Mouse (Mus musculus) midbrain, embryonic 16.5 days (tissue): ENCODE measurements around the gene Exoc4. TPM values are rescaled to one million over a fixed set of nuclear protein-coding genes. Genes with fewer than 3 reads are reported as not detected.

Experiments
- ATAC-seq: fragments of 200-750 bp; cut with Nextera tagmentation; 2 replicates; pipeline ENCODE4 v1.8.0; 2017; ENCODE audit warnings: moderate TSS enrichment
- H3K27ac ChIP-seq: fragments of 300-500 bp; sonication (generic); 2 replicates; pipeline ENCODE4 v1.5.1; 2014; ENCODE audit warnings: mild to moderate bottlenecking, low read length, mixed read lengths
- H3K27me3 ChIP-seq: fragments of 300-500 bp; sonication (generic); 2 replicates; pipeline ENCODE4 v1.6.1; 2014; ENCODE audit warnings: low read depth, low read length, mixed read lengths; ENCODE audit not compliant: control insufficient read depth, insufficient read depth
- H3K36me3 ChIP-seq: fragments of 300-500 bp; sonication (generic); 2 replicates; pipeline ENCODE4 v1.6.1; 2014; ENCODE audit warnings: mild to moderate bottlenecking, low read length, moderate library complexity, mixed read lengths; ENCODE audit not compliant: control insufficient read depth, insufficient read depth
- H3K4me1 ChIP-seq: fragments of 300-500 bp; sonication (generic); 2 replicates; pipeline ENCODE4 v1.6.1; 2014; ENCODE audit warnings: mild to moderate bottlenecking, low read length, mixed read lengths; ENCODE audit not compliant: control insufficient read depth, insufficient read depth
- H3K4me2 ChIP-seq: fragments of 300-500 bp; sonication (generic); 2 replicates; pipeline ENCODE4 v1.6.1; 2014; ENCODE audit warnings: mild to moderate bottlenecking, low read length, mixed read lengths
- H3K4me3 ChIP-seq: fragments of 300-500 bp; sonication (generic); 2 replicates; pipeline ENCODE4 v1.5.1; 2014; ENCODE audit warnings: low read depth, mild to moderate bottlenecking, low read length, moderate library complexity, mixed read lengths
- H3K9ac ChIP-seq: fragments of 300-500 bp; sonication (generic); 2 replicates; pipeline ENCODE4 v1.6.1; 2014; ENCODE audit warnings: low read depth, low read length, mixed read lengths
- H3K9me3 ChIP-seq: fragments of 300-500 bp; sonication (generic); replicated peaks from 2 replicates; pipeline ENCODE4 v1.6.1; 2014; ENCODE audit warnings: mild to moderate bottlenecking, low read length, mixed read lengths; ENCODE audit not compliant: control insufficient read depth, poor library complexity, severe bottlenecking
- WGBS: fragments of 180-500 bp; shearing (Covaris S2); extraction: QIAGEN DNeasy Blood & Tissue Kit; methylation state at CpG from one replicate; pipeline ENCODE4 v1.1.7; 2014; 5-methylcytosine and 5-hydroxymethylcytosine counted together
- polyA plus RNA-seq: library from polyadenylated mRNA; unstranded; fragments of >200 nt; fragmentation: Nextera tagmentation; extraction: Ambion mirVana; gene quantifications from 2 replicates; pipeline ENCODE4 v1.2.1, GENCODE M21; 2015

The Exoc4 gene
- polyA plus RNA-seq, 1 experiment from 2014 or later = 48.7 TPM

GRCm38 (mm10) chr6:33515391-33515790 is 266.5 kb downstream of the Exoc4 start:
- H3K4me3 ChIP-seq = no peak overlapping the region
- no peak overlapping the region for H3K27ac ChIP-seq
- no peak overlapping the region for H3K4me2 ChIP-seq
- no peaks in the 10 kb centered on the region for H3K36me3 ChIP-seq
- WGBS = 58% methylated on average over 4 of the region's 4 CpGs
- H3K4me1 ChIP-seq = peaks cover 2% of the 10 kb centered on the region; the same call in 1 of the 2 replicates
- H3K27me3 ChIP-seq = no peaks in the 10 kb centered on the region
- H3K9ac ChIP-seq = no peak overlapping the region; the same call in 1 of the 2 replicates
- no peaks in the 10 kb centered on the region for H3K9me3 ChIP-seq
- ATAC-seq = no peak

GRCm38 (mm10) chr6:33516798-33517197 is 267.9 kb downstream of the Exoc4 start:
- Histone ChIP-seq H3K4me3 (no peak overlapping the region), H3K4me2 (no peak overlapping the region), H3K27me3 (no peaks in the 10 kb centered on the region), H3K9me3 (no peaks in the 10 kb centered on the region), H3K4me1 (peaks cover 2% of the 10 kb centered on the region; the same call in 1 of the 2 replicates), H3K27ac (no peak overlapping the region), H3K36me3 (no peaks in the 10 kb centered on the region), H3K9ac (no peak overlapping the region)
- WGBS = 80% methylated on average over 6 of the region's 6 CpGs
- ATAC-seq = no peak

GRCm38 (mm10) chr6:33517890-33518410 is 269.1 kb downstream of the Exoc4 start:
- Histone ChIP-seq H3K27me3 (no peaks in the 10 kb centered on the region), H3K4me1 (peaks cover 2% of the 10 kb centered on the region; the same call in 1 of the 2 replicates), H3K9me3 (no peaks in the 10 kb centered on the region), H3K36me3 (no peaks in the 10 kb centered on the region), H3K4me2 (no peak overlapping the region), H3K9ac (no peak overlapping the region), H3K27ac (no peak overlapping the region), H3K4me3 (no peak overlapping the region)
- no peak for ATAC-seq
- WGBS = 33% methylated on average over 5 of the region's 5 CpGs

DNA sequence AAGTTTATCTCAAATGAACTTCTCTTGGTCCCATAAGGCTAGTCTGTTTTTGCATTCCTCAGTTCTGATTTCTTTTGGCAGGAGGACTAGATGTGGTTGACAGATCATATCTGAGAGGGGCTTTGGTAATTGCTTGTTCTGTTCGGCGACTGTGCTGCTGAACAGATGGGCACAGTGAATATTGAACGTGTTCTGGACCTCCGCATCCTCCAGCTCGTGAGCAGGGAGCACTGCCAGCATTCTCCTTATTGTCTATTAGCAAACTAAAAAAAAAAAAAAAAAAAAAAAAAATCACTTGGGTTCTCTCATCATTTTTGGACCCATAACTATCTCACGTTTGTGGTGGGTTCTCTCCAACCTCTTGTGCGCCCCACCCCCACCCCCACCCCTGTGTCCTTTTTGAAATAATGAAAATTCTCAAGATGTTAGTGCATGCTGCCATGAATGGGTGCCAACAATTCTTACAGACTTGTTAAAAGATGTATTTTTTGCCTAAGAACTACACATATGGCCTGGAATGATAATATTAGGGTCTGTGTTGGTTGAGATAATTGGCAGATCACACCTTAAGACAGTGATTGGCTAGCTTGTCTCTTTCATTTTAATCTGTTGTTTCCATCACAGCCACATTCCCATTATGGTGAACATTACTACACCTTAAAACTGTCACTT is 276.9 kb downstream of the Exoc4 start:
- Histone ChIP-seq H3K4me3 (no peak overlapping the region), H3K27me3 (no peaks in the 10 kb centered on the region), H3K36me3 (no peaks in the 10 kb centered on the region), H3K4me2 (no peak overlapping the region), H3K27ac (no peak overlapping the region), H3K4me1 (no peaks in the 10 kb centered on the region), H3K9me3 (no peaks in the 10 kb centered on the region), H3K9ac (no peak overlapping the region)
- no peak for ATAC-seq
- WGBS = 78% methylated on average over 7 of the region's 7 CpGs

DNA sequence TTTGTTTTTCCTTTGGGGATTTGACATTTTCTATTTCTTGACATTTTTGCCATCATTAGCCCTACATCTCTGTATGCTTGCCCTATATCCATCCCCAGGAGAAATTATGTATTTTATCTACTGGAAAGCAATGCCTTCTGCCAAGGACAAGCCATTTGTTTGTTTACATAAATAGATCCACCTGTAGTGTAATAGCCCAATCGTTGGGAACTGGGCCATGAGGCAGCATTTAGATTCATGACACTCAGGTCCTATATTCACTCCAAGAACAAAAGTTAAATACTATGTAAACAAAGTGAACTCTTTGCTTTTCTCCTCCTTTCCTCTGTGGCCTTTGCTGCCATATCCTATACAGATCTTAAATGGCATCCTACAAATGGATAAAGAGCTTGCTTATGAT is 291.5 kb downstream of the Exoc4 start:
- H3K36me3 ChIP-seq = no peaks in the 10 kb centered on the region
- WGBS = 63% methylated on average over 1 of the region's 1 CpGs
- no peak overlapping the region for H3K4me3 ChIP-seq
- no peak overlapping the region for H3K9ac ChIP-seq
- no peak overlapping the region for H3K4me2 ChIP-seq
- no peak overlapping the region for H3K27ac ChIP-seq
- no peaks in the 10 kb centered on the region for H3K27me3 ChIP-seq
- no peaks in the 10 kb centered on the region for H3K4me1 ChIP-seq
- no peaks in the 10 kb centered on the region for H3K9me3 ChIP-seq
- no peak for ATAC-seq

- Histone ChIP-seq H3K27me3 (no peaks in the 10 kb centered on the region), H3K4me3 (no peak overlapping the region), H3K4me2 (no peak overlapping the region), H3K9me3 (no peaks in the 10 kb centered on the region), H3K27ac (no peak overlapping the region), H3K9ac (no peak overlapping the region), H3K4me1 (no peaks in the 10 kb centered on the region), H3K36me3 (no peaks in the 10 kb centered on the region)
- 85% methylated on average over 6 of the region's 6 CpGs for WGBS
- ATAC-seq = no peak
These were observed 293.8 kb downstream of the Exoc4 start for GRCm38 (mm10) chr6:33542712-33543111.

DNA sequence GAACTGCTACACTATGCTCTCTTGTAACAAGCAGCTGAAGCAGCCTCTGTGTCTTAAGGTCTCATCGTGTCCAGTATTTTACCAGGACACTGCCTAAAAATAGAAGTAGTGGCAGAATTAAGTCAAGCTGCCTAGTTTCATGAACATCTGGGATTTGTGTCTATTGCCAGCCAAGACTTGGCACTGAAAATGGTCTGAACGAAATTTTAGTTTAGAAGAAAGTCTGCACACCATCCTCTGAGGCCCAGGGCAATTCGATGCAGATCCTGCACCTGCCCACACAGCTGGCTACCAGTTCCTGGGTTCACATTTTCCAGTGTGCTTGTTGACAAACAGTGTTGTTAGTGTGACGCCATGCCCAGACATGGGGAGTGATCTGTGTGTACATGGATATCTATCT is 303.0 kb downstream of the Exoc4 start:
- 77% methylated on average over 4 of the region's 4 CpGs for WGBS

GRCm38 (mm10) chr6:33560925-33561324 is 312.0 kb downstream of the Exoc4 start:
- no peaks in the 10 kb centered on the region for H3K27me3 ChIP-seq
- H3K27ac ChIP-seq = no peak overlapping the region
- H3K4me1 ChIP-seq = no peaks in the 10 kb centered on the region
- no peak for ATAC-seq
- WGBS = 76% methylated on average over 1 of the region's 1 CpGs
- no peaks in the 10 kb centered on the region for H3K36me3 ChIP-seq
- H3K4me3 ChIP-seq = no peak overlapping the region
- no peak overlapping the region for H3K9ac ChIP-seq
- no peak overlapping the region for H3K4me2 ChIP-seq
- H3K9me3 ChIP-seq = no peaks in the 10 kb centered on the region

More for the DNA sequence above, 303.0 kb downstream of the Exoc4 start:
- no peaks in the 10 kb centered on the region for H3K27me3 ChIP-seq
- ATAC-seq = no peak
- no peak overlapping the region for H3K27ac ChIP-seq
- H3K4me3 ChIP-seq = no peak overlapping the region
- H3K9me3 ChIP-seq = no peaks in the 10 kb centered on the region
- H3K9ac ChIP-seq = no peak overlapping the region
- no peaks in the 10 kb centered on the region for H3K36me3 ChIP-seq
- no peak overlapping the region for H3K4me2 ChIP-seq
- 0 out of 2 replicates have a peak, but pooled peaks cover 2% of the 10 kb centered on the region for H3K4me1 ChIP-seq

- WGBS = 95% methylated on average over 2 of the region's 2 CpGs
These were observed 313.0 kb downstream of the Exoc4 start for GRCm38 (mm10) chr6:33561911-33562310.

More at GRCm38 (mm10) chr6:33561911-33562310, 313.0 kb downstream of the Exoc4 start:
- H3K4me1 ChIP-seq = no peaks in the 10 kb centered on the region
- no peak overlapping the region for H3K4me3 ChIP-seq
- no peaks in the 10 kb centered on the region for H3K27me3 ChIP-seq
- H3K4me2 ChIP-seq = no peak overlapping the region
- ATAC-seq = no peak
- H3K36me3 ChIP-seq = no peaks in the 10 kb centered on the region
- no peaks in the 10 kb centered on the region for H3K9me3 ChIP-seq
- H3K9ac ChIP-seq = no peak overlapping the region
- H3K27ac ChIP-seq = no peak overlapping the region
